ENCODE assay signal across 19 mouse cellular contexts in the genomic region with DNA sequence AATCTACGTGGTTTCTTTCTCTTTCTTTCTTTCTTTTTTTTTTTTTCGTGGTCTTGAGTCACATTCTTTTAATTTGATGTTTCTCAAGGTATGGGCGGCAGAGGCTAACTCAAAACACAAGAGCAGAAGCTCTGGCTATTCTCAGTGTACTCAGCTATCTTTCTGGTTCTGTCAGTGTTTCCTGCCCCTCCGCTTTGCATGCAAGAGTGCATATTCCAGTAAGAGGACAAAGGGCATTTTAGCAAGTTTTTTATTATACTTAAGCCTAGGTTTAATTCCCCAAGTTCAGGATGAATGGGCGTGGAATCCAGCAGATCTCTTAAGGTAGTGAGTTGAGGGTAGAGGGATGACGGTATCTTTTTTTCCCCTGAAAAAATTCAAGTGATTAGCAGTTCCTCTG.
A peak's percentile ranks its signal among the peaks of the same experiment; 100 is the strongest.
DNase-seq lines count a peak whose midpoint lies in the region; ATAC-seq and TF ChIP-seq lines count a peak whose summit lies in the region.
"Had no signal": no experiment of that assay in that cellular context is flagged by ENCODE, and none has a peak within 500 bp of the region (broad histone marks: within the 10 kb centered on the region; RNA-seq: fewer than 3 reads in every experiment).

No protein-coding gene starts in this region.

- no peak overlapping the region for H3K9ac ChIP-seq in kidney, embryonic 14.5 days (ENCODE audit: low read depth, low read length)
- H3K9ac ChIP-seq in midbrain, embryonic 11.5 days (ENCODE audit: low read length): no peak overlapping the region
- H3K9ac ChIP-seq in midbrain, embryonic 13.5 days (replicated peaks): no peak overlapping the region
- H3K9ac ChIP-seq in intestine, postnatal 0 days (ENCODE audit: low read depth, low read length): no peak overlapping the region
- H3K9ac ChIP-seq in stomach, embryonic 16.5 days (ENCODE audit: low read length): no peak overlapping the region
- no peak overlapping the region for H3K9ac ChIP-seq in neural tube, embryonic 15.5 days (replicated peaks)
- H3K9ac ChIP-seq: embryonic facial prominence, embryonic 13.5 days; forebrain, embryonic 12.5 days; forebrain, postnatal 0 days; heart, embryonic 12.5 days had no signal

- H3K4me1 ChIP-seq in kidney, embryonic 14.5 days (ENCODE audit: control insufficient read depth, insufficient read depth, low read length): no peaks in the 10 kb centered on the region
- H3K4me1 ChIP-seq in midbrain, embryonic 11.5 days (ENCODE audit: control insufficient read depth, insufficient read depth, low read length): no peaks in the 10 kb centered on the region
- H3K4me1 ChIP-seq in midbrain, embryonic 13.5 days (replicated peaks): no peaks in the 10 kb centered on the region
- peaks cover 7% of the 10 kb centered on the region; the same call in 1 of the 2 replicates for H3K4me1 ChIP-seq in intestine, postnatal 0 days (replicated peaks; ENCODE audit: control insufficient read depth, insufficient read depth, low read length)
- H3K4me1 ChIP-seq in stomach, embryonic 16.5 days (ENCODE audit: control insufficient read depth, insufficient read depth, low read length): peaks cover 5% of the 10 kb centered on the region; the same call in 1 of the 2 replicates
- no peaks in the 10 kb centered on the region for H3K4me1 ChIP-seq in neural tube, embryonic 15.5 days
- H3K4me1 ChIP-seq: forebrain, embryonic 12.5 days; hindbrain, embryonic 10.5 days had no signal

- no peak overlapping the region for H3K4me3 ChIP-seq in kidney, embryonic 14.5 days (ENCODE audit: low read length)
- no peak overlapping the region for H3K4me3 ChIP-seq in midbrain, embryonic 11.5 days (ENCODE audit: low read depth, low read length)
- H3K4me3 ChIP-seq in midbrain, embryonic 13.5 days (replicated peaks): no peak overlapping the region
- H3K4me3 ChIP-seq in intestine, postnatal 0 days (ENCODE audit: low read depth, low read length): no peak overlapping the region
- H3K4me3 ChIP-seq in stomach, embryonic 16.5 days (replicated peaks; ENCODE audit: low read length): no peak overlapping the region
- no peak overlapping the region for H3K4me3 ChIP-seq in neural tube, embryonic 15.5 days (replicated peaks)
- H3K4me3 ChIP-seq: embryonic facial prominence, embryonic 13.5 days; forebrain, embryonic 12.5 days; heart, embryonic 12.5 days; hindbrain, embryonic 10.5 days had no signal

- H3K9me3 ChIP-seq in kidney, embryonic 14.5 days (ENCODE audit: control insufficient read depth, low read length): no peaks in the 10 kb centered on the region
- H3K9me3 ChIP-seq in midbrain, embryonic 11.5 days (ENCODE audit: control insufficient read depth, low read length): no peaks in the 10 kb centered on the region
- H3K9me3 ChIP-seq in midbrain, embryonic 13.5 days: no peaks in the 10 kb centered on the region
- H3K9me3 ChIP-seq in intestine, postnatal 0 days (ENCODE audit: control insufficient read depth): no peaks in the 10 kb centered on the region
- H3K9me3 ChIP-seq in stomach, embryonic 16.5 days (replicated peaks; ENCODE audit: control insufficient read depth, low read length): no peaks in the 10 kb centered on the region
- no peaks in the 10 kb centered on the region for H3K9me3 ChIP-seq in neural tube, embryonic 15.5 days (replicated peaks)
- H3K9me3 ChIP-seq: embryonic facial prominence, embryonic 13.5 days; forebrain, embryonic 12.5 days; heart, embryonic 12.5 days; hindbrain, embryonic 10.5 days had no signal

- no peak overlapping the region for H3K4me2 ChIP-seq in kidney, embryonic 14.5 days (replicated peaks; ENCODE audit: low read depth, low read length)
- no peak overlapping the region for H3K4me2 ChIP-seq in midbrain, embryonic 11.5 days
- no peak overlapping the region for H3K4me2 ChIP-seq in midbrain, embryonic 13.5 days (replicated peaks)
- no peak overlapping the region for H3K4me2 ChIP-seq in intestine, postnatal 0 days (replicated peaks; ENCODE audit: low read depth)
- no peak overlapping the region for H3K4me2 ChIP-seq in stomach, embryonic 16.5 days (ENCODE audit: low read depth, low read length)
- no peak overlapping the region for H3K4me2 ChIP-seq in neural tube, embryonic 15.5 days
- H3K4me2 ChIP-seq: embryonic facial prominence, embryonic 13.5 days; forebrain, embryonic 12.5 days; heart, embryonic 12.5 days had no signal

- peak; percentile 6 for DNase-seq in kidney, adult 11 months
- DNase-seq in midbrain, embryonic 11.5 days (ENCODE audit: low spot score, missing footprints): peak; percentile 26
- DNase-seq in thymus, postnatal 4 days: no peak
- DNase-seq: adrenal gland, postnatal 14 days; cerebellum, adult 11-12 months; cerebellum, adult 9-10 months; cerebellum, postnatal 25 days; forebrain, postnatal 0 days; gastrocnemius, postnatal 25 days had no signal

- ATAC-seq in kidney, embryonic 14.5 days (ENCODE audit: low FRiP score, low TSS enrichment): no peak
- ATAC-seq in midbrain, embryonic 11.5 days (ENCODE audit: low FRiP score): no peak
- no peak for ATAC-seq in midbrain, embryonic 13.5 days
- ATAC-seq in intestine, postnatal 0 days: peak; percentile 53; the same call in 1 of the 2 replicates
- no peak for ATAC-seq in stomach, embryonic 16.5 days (ENCODE audit: insufficient read depth, low FRiP score)
- no peak for ATAC-seq in neural tube, embryonic 15.5 days (ENCODE audit: low FRiP score)
- ATAC-seq: activated CD4-positive, CD25-positive, alpha-beta regulatory T cell, adult 4 months; forebrain, postnatal 0 days had no signal

- H3K27me3 ChIP-seq in kidney, embryonic 14.5 days (ENCODE audit: control insufficient read depth, insufficient read depth, low read length): no peaks in the 10 kb centered on the region
- no peaks in the 10 kb centered on the region for H3K27me3 ChIP-seq in midbrain, embryonic 11.5 days (ENCODE audit: control insufficient read depth, insufficient read depth, low read length)
- H3K27me3 ChIP-seq in midbrain, embryonic 13.5 days: no peaks in the 10 kb centered on the region
- H3K27me3 ChIP-seq in intestine, postnatal 0 days (replicated peaks; ENCODE audit: control insufficient read depth, insufficient read depth, low read length): no peaks in the 10 kb centered on the region
- H3K27me3 ChIP-seq in stomach, embryonic 16.5 days (ENCODE audit: control insufficient read depth, insufficient read depth, low read length): no peaks in the 10 kb centered on the region
- H3K27me3 ChIP-seq in neural tube, embryonic 15.5 days (replicated peaks): no peaks in the 10 kb centered on the region
- H3K27me3 ChIP-seq: embryonic facial prominence, embryonic 13.5 days; forebrain, embryonic 12.5 days; heart, embryonic 12.5 days had no signal

- no peak for TF ChIP-seq CTCF in intestine, postnatal 0 days (IDR thresholded peaks at IDR 0.05; ENCODE audit: low read depth)

- no peak overlapping the region for H3K27ac ChIP-seq in kidney, embryonic 14.5 days (ENCODE audit: low read depth, low read length)
- no peak overlapping the region for H3K27ac ChIP-seq in midbrain, embryonic 11.5 days (ENCODE audit: low read depth, low read length)
- H3K27ac ChIP-seq in midbrain, embryonic 13.5 days: no peak overlapping the region
- no peak overlapping the region for H3K27ac ChIP-seq in intestine, postnatal 0 days (ENCODE audit: low read depth, low read length)
- peak overlapping the region; percentile 8; the same call in 1 of the 2 replicates for H3K27ac ChIP-seq in stomach, embryonic 16.5 days (ENCODE audit: low read length)
- no peak overlapping the region for H3K27ac ChIP-seq in neural tube, embryonic 15.5 days (replicated peaks)
- H3K27ac ChIP-seq: embryonic facial prominence, embryonic 13.5 days; forebrain, embryonic 12.5 days; hindbrain, embryonic 10.5 days had no signal

- 68% methylated on average over 6 of the region's 6 CpGs for WGBS in kidney, embryonic 14.5 days
- WGBS in midbrain, embryonic 11.5 days: 82% methylated on average over 6 of the region's 6 CpGs
- 77% methylated on average over 6 of the region's 6 CpGs for WGBS in midbrain, embryonic 13.5 days
- WGBS in intestine, postnatal 0 days: 27% methylated on average over 6 of the region's 6 CpGs
- WGBS in stomach, embryonic 16.5 days: 43% methylated on average over 6 of the region's 6 CpGs
- WGBS in neural tube, embryonic 15.5 days: 77% methylated on average over 6 of the region's 6 CpGs

- no peaks in the 10 kb centered on the region for H3K36me3 ChIP-seq in kidney, embryonic 14.5 days (ENCODE audit: control insufficient read depth, insufficient read depth, low read length)
- H3K36me3 ChIP-seq in midbrain, embryonic 11.5 days (ENCODE audit: control insufficient read depth, insufficient read depth, low read length): no peaks in the 10 kb centered on the region
- H3K36me3 ChIP-seq in midbrain, embryonic 13.5 days: no peaks in the 10 kb centered on the region
- no peaks in the 10 kb centered on the region for H3K36me3 ChIP-seq in intestine, postnatal 0 days (ENCODE audit: control insufficient read depth, insufficient read depth)
- H3K36me3 ChIP-seq in stomach, embryonic 16.5 days (ENCODE audit: control insufficient read depth, insufficient read depth, low read length): no peaks in the 10 kb centered on the region
- no peaks in the 10 kb centered on the region for H3K36me3 ChIP-seq in neural tube, embryonic 15.5 days
- H3K36me3 ChIP-seq: embryonic facial prominence, embryonic 13.5 days; forebrain, embryonic 12.5 days; heart, embryonic 12.5 days; hindbrain, embryonic 10.5 days had no signal
